Comparison of ENCODE assay signal across 20 mouse cellular contexts in genomic region chr8:7964276-7964675, GRCm38 (mm10).
"Had no signal": no experiment of that assay in that cellular context is flagged by ENCODE, and none has a peak within 500 bp of the region (broad histone marks: within the 10 kb centered on the region; RNA-seq: fewer than 3 reads in every experiment).

No protein-coding gene starts in this region.

- H3K27me3 ChIP-seq: kidney, embryonic 15.5 days; limb, embryonic 12.5 days; limb, embryonic 15.5 days; stomach, embryonic 15.5 days had no signal

- DNase-seq: kidney, adult 8-10 months; kidney, postnatal 10 days; kidney, postnatal 36 days; layer of hippocampus, postnatal 36 days; left cerebral cortex, postnatal 4 days; liver, postnatal 0 days; lung, embryonic 14.5 days; midbrain, embryonic 14.5 days; right cerebral cortex, postnatal 25 days; spleen, adult 18-20 months; thymus, postnatal 36 days had no signal

- H3K27ac ChIP-seq: kidney, embryonic 15.5 days; left cerebral cortex, adult 2 months; limb, embryonic 12.5 days; limb, embryonic 15.5 days; liver, embryonic 14.5 days; macrophage; stomach, embryonic 15.5 days had no signal

- H3K4me3 ChIP-seq: kidney, embryonic 15.5 days; left cerebral cortex, adult 2 months; limb, embryonic 12.5 days; limb, embryonic 15.5 days; stomach, embryonic 15.5 days had no signal

- H3K9me3 ChIP-seq: kidney, embryonic 15.5 days; limb, embryonic 12.5 days; limb, embryonic 15.5 days; stomach, embryonic 15.5 days had no signal

- ATAC-seq: liver, postnatal 0 days; lung, postnatal 0 days had no signal

- H3K36me3 ChIP-seq: kidney, embryonic 15.5 days; limb, embryonic 12.5 days; limb, embryonic 15.5 days; stomach, embryonic 15.5 days had no signal

- H3K4me1 ChIP-seq: kidney, embryonic 15.5 days; limb, embryonic 12.5 days; limb, embryonic 15.5 days; stomach, embryonic 15.5 days had no signal

- H3K9ac ChIP-seq: kidney, embryonic 15.5 days; limb, embryonic 12.5 days; limb, embryonic 15.5 days; liver, embryonic 14.5 days; liver, postnatal 0 days; lung, embryonic 14.5 days; stomach, embryonic 15.5 days had no signal

- H3K4me2 ChIP-seq: kidney, embryonic 15.5 days; limb, embryonic 12.5 days; limb, embryonic 15.5 days; liver, embryonic 11.5 days; lung, embryonic 14.5 days; stomach, embryonic 15.5 days had no signal
